Mouse (Mus musculus) ovary, postnatal 36 days (tissue): ENCODE measurements around the gene Cdk19.

Experiments used
- DNase-seq: peaks from one replicate; pipeline ENCODE4 v3.0.0; 2022; ENCODE audit warnings: low spot score, mixed read lengths

The Cdk19 gene

DNA sequence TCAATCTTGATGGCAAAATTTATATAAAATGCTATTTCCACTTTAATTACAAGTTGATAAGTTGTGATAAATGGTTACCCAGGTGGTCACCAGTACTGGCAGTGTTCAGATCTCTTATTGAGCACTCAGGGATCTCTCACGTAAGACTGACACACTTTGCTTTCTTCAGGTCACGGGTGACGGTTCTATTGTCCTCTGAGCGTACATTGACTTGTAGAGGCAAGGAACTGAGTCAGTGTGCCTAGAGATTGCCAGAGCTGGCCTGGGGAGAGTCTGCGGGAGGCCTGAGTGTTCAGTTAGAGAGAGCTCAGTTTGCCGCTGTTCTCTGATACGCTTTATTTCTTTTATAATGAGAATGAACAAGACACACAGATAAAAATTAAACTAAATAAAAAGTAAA lies 104.0 kb downstream of the Cdk19 start:
- DNase-seq: no peak

DNA sequence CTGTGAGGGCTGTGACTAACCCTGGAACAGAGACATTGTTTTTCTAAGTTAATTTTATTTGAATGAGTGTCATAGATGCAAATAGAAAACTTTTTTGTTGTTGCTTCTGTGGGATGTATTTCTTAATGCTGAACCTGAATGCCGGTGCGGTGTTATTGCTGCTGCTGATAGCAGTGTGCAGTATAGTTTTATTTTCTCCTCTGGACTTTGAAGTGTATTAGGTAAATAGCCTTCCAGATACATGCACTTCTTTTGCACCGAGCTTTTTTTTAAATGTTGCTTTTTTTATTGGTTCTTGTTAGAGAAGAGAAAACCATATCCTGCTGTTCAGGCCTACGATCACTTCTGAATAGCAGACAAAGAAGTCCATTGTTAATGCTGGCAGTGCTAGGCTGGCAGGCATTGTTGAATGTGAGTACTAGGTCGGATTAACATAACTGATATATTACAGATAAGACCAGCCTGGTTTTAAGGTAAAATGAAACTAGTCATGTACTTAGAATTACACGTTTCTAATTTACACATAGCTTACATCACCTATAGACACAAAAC lies 104.5 kb downstream of the Cdk19 start:
- DNase-seq: no peak

GRCm38 (mm10) chr10:40444586-40444985 lies 105.2 kb downstream of the Cdk19 start:
- DNase-seq: no peak

GRCm38 (mm10) chr10:40446088-40446604 lies 106.8 kb downstream of the Cdk19 start:
- DNase-seq: no peak

DNA sequence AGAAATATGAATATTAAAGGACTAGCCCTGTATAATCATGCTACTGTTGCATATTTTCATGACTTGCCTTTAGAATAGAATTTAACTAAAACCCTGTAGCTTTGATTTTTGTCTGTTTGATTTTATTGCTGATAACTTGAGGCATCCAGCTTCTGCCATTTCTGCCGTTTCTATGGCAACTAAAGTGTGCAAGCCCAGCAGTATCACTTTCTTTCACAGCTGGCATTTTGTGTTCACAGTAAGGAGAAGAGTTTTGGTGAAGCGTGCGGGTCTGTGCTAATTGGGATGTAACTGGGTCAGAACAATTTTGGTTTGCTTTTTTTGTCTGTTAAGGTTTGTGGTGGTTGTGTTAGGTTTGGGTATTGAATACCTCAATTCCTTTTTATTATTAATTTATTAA lies 107.3 kb downstream of the Cdk19 start:
- DNase-seq: no peak

GRCm38 (mm10) chr10:40447295-40447694 lies 107.9 kb downstream of the Cdk19 start:
- DNase-seq: no peak

DNA sequence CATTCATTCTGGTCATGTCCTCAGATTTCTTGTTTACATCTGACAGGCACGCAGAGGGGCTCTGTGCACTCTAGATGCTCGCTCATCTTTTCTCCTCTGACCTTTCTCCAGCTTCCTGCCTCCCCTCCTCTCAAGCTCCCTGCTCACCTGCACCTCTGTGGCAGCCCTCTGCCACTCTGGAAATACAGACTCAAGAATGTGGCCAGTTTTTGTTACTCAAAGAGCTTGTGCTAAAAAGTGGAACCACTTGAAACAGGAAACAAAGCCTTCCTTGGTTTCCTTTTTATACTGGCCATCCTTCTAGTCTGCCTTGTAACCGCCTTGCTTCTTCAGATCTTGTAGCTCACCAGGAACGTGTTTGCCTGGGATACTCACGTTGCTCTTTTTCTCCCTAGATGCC lies 108.6 kb downstream of the Cdk19 start:
- DNase-seq: no peak

DNA sequence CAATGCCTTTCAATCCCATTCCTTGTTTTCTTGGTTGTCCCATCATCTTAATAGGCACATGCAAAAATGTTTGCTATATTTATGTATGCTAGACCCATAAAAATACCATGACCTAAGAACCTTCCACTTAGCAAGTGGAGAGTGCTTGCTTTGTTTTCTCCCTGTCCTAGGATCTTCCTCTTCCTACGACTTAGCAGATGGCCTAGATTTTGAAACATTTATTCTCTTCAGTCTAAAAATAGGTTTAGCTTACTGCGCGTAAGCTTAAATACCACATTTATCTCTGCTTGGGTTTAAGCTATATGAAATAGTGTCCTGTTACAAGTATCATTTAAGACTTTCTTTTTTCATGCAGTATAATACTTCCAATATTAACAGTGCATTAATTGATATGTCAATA lies 109.1 kb downstream of the Cdk19 start:
- no peak for DNase-seq

- no peak for DNase-seq
Observed at GRCm38 (mm10) chr10:40449571-40449970, 110.2 kb downstream of the Cdk19 start.

DNA sequence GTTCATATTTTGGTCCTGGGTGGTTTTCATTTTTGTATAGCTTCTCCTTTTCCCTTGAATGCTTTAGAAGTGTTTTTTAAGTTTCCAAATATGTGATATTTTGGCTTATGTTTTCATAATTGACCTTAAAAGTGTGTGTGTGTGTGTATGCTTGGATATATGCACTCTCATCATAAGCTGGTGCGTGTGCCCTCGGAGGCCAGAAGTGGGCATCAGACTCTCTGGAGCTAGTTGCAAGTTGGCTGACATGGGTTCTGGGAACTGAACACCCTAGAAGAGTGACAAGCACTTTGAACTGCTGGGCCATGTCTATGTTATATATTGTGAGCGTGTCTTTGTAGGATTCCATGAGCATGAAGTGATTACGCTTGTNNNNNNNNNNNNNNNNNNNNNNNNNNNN lies 110.8 kb downstream of the Cdk19 start:
- no peak for DNase-seq

DNA sequence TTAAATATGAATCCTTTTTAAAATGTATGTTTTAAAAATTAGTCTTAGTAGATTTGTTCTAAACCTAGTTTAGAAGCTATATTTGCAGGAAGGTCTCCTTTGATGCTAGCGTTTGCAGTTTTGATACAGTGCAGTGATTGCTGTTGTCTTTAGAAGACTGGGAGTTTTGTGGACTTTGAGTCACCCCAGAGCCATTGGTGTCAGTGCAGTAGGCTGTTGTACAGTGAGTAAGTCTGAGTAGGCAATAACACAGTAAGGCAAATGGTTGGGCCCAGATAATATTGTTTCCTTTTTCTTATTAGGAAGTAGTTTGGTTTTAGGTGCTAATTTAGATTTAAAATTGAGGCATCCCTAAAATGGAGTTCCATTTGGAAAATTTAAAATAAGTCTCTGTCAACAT lies 117.8 kb downstream of the Cdk19 start:
- DNase-seq: no peak

DNA sequence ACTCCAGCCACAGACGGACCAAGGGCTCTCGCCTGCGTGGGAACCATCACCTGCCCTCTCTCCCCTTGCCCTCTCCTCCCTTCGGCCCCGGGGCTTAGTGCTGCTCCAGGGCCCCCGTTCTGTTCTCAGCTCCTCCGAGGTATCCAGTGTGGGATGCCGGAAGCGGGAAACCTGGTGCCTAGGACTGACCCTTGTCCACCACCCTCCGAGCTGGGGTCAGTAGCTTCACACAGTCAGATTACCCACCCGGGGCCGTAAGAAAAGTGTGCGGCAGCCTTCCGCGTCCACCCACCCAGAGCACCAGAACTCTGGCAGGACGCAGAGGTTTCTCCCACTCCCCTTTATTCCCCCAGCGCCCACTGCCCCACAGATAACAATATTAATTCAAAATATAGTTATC lies 119.8 kb downstream of the Cdk19 start:
- DNase-seq: no peak

DNA sequence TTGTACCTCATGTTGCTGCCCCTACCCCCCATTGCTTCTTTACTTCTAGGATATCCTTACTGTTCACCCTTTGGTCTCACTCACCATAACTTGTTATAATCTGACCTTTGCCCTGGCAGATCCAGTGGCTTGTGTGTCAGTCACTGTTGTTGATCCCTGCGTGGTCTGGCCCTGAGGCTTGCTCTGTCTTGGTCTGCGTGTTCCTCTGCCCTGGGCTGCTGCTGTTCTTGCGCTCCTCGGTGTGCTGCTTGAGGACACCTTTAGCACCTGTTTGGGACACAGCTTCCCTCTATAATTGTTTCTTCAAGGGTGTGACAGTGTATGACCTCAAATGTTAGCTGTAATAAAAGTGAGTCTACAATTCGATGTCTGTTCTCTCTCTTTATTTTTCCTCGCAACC lies 122.0 kb downstream of the Cdk19 start:
- no peak for DNase-seq

DNA sequence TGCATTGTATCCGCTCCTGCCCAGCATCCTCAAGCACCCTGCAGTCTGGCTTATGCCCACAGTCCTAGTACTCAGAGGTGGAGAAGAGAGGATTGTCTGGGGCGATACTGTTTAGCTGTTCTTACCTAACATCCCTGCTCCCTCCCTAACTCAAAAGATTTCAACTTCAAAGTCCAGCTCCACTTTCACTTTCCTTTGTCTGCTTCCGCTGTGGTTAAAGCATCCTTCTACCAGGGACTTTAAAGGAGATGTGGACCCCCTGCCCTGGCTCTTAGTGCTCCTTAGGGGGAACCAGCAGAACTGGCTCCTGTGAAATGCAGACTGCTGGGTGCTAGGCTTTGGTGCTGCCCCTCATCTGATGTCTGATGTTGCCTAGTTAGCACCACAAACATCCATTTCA lies 122.9 kb downstream of the Cdk19 start:
- no peak for DNase-seq

DNA sequence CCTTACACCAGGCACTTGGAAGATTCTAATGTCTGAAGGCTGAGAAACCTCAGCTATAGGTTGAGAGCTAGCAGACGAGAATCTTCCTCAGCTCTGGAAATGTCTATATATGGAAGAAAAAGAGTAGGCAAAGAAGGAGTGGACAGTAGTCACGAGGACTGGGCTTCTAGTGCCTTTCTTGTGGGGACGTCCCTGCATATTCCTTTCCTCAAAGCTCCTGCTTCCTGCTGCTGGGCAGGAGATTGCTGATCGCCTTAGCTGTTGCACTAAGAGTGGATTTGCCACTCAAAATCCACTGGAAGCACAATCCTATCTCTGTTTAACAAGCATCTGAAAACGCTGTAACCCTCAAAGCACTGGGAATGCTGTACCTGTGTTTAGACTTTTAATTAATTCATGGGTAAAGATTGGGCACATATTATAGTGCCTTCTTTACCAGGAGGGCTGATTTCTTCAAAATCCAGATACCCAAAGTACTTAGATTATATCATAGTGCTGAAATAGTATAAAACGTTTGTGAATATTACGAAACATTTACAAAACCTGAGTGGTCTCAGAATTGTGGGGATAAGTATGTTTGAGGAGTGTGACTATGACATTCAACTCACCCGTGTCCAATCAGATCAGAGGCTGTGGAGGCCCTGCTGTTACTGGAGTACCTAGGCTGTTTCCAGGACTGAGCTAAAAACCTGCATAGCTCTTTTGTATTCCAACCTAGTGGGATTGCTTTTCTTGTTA lies 128.0 kb downstream of the Cdk19 start:
- no peak for DNase-seq

- DNase-seq: no peak
Observed at GRCm38 (mm10) chr10:40467912-40468254, 128.5 kb downstream of the Cdk19 start.

- no peak for DNase-seq
Observed at GRCm38 (mm10) chr10:40469145-40469544, 129.8 kb downstream of the Cdk19 start.

DNA sequence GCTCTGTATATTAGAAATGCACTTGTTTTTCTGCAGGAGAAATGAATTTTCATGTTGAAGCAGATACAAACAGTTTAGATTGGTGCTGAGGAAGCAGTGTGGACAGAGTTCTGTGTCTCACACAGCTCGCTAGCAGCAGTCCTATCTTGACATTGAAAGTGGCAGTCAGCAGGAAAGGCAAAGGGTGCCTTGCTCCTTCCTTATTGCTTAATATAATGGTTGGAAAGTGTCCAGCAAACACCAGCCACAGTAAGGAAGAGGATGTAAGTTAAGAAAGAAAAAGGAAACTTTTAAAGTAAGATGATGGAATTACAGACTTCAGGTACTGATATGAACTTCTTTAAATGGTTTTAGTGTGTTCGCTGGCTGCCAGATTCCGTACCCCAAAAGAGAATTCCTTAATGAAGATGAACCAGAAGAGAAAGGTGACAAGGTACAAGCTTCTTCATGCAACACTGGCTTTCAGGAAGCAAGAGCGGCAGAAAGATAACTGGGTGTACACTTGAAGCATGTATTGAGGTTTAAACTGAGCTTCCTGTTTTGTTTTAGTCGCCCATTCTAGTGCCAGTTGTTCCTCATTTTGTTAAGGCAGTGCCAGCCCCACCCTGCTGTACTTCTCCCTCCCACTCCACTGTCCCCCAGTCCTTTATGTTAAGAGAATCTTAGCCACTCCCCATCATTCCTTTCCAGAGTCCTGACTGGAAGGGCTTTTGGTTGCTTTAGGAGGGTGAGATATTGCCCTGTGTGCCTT lies 137.3 kb downstream of the Cdk19 start:
- no peak for DNase-seq

- DNase-seq: no peak
Observed at GRCm38 (mm10) chr10:40477426-40478075, 138.2 kb downstream of the Cdk19 start.

DNA sequence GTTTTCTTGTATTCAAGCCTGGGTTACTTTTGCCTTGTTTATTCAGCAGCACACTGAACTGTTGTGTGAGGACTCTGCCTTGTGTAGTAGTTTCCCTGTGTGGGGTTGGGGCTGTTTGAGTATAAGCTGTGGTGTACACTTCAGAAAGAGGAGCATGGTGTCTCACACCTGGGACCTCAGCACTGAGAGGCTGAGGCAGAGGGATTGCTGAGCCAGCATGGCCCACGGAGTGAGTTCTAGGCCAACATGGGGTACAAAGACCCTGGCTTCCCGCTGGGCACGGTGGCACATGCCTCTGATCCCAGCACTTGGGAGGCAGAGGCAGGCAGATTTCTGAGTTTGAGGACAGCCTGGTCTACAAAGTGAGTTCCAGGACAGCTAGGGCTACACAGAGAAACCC lies 139.3 kb downstream of the Cdk19 start:
- no peak for DNase-seq

DNA sequence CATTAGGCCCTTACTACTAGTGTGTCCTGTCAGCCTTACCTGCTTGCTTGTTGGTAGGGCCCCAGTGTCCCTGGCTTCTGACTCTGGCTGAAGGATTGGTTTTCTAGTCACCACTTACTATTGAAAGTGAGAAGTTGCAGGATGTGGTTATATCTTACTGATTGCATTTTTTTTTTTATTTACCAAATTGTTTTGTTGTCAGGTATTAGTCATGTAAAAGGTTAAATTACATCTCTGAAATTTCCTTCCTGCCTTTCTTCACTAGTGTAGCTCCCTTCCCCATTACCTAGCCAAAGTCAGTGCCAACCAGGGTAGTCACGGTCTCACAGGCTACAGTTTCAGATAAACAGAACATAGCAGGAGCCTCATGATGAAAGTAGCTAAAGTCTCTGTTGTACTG lies 139.9 kb downstream of the Cdk19 start:
- DNase-seq: no peak

DNA sequence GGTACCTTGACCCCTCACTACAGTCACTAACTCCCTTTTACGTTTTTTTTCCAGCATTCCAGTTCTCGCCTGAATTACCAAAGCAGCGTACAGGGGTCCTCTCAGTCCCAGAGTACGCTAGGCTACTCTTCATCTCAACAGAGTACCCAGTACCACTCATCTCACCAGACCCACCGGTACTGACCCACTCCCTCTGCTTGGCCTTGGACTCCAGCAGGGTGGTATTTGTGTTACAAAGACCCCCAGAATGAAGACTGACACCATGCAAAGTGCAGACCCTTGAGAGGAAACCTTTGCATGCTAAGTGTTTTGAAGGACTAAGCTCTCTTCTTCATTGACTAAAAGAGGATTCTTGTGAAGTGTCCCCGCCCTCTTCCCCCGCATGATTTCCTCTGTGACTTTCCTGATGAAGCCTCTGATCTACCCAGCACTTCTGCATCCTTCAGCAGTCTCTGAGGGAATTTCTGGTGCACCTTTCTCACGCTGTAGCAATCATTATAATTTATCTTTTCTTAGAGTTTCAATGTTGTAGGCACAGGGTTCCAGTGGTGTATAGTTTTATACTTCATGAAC lies 140.3 kb downstream of the Cdk19 start:
- DNase-seq: no peak
